8 mouse cellular contexts compared by ENCODE assay signal in the genomic region with DNA sequence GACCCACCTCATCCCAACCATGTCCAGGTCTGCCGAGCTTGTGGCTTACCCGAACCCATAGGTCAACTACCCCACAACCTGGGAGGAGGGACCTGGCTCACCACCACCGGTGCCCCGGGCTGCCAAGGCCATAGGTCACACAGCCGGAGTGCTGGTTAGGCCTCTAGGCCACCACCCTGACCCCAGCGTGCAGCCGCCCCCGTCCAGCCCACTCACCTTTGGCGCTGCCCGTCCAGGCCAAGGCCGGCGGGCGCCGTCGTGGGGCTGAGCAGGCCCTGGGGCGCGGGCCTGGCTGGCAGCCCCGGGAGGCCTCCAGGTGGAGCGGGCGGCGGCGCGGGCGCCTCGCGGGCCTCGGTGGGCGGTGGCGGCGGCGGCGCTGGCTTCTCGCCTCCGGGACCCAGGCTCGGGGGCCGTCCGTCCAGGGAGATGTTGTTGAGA. TPM values are rescaled to one million over a fixed set of nuclear protein-coding genes. Genes with fewer than 3 reads are reported as not detected.
DNase-seq lines count a peak whose midpoint lies in the region; ATAC-seq and TF ChIP-seq lines count a peak whose summit lies in the region.

No protein-coding gene starts in this region.

- H3K4me2 ChIP-seq in kidney, embryonic 14.5 days (replicated peaks; ENCODE audit: low read depth, low read length): peak overlapping the region; percentile 82
- H3K4me2 ChIP-seq in midbrain, embryonic 14.5 days (ENCODE audit: low read length): peak overlapping the region; percentile 65

- under 1% methylated on average over 37 of the region's 37 CpGs for WGBS in liver, adult 2 months
- WGBS in bone marrow, adult 2 months: 1% methylated on average over 30 of the region's 37 CpGs
- WGBS in forebrain, embryonic 10.5 days: under 1% methylated on average over 36 of the region's 37 CpGs
- WGBS in kidney, embryonic 14.5 days: 2% methylated on average over 21 of the region's 37 CpGs
- WGBS in midbrain, embryonic 14.5 days: under 1% methylated on average over 26 of the region's 37 CpGs

- H3K79me2 ChIP-seq in liver, adult 2 months (ENCODE audit: control insufficient read depth, insufficient read depth, low read length): peaks cover 23% of the 10 kb centered on the region; the same call in 1 of the 2 replicates

- peak overlapping the region; percentile 74 for H3K4me3 ChIP-seq in liver, adult 2 months (ENCODE audit: insufficient read depth, low read depth, low read length)
- peak overlapping the region; percentile 80 for H3K4me3 ChIP-seq in bone marrow, adult 2 months (replicated peaks; ENCODE audit: control insufficient read depth, low read depth, low read length)
- H3K4me3 ChIP-seq in forebrain, embryonic 10.5 days: peak overlapping the region; percentile 86
- H3K4me3 ChIP-seq in kidney, embryonic 14.5 days (ENCODE audit: low read length): peak overlapping the region; percentile 76
- peak overlapping the region; percentile 81 for H3K4me3 ChIP-seq in midbrain, embryonic 14.5 days (replicated peaks; ENCODE audit: low read depth, low read length)

- peak; percentile 85 for DNase-seq in liver, adult 2 months (ENCODE audit: extremely low read depth, low read depth, low spot score)
- no peak for DNase-seq in liver
- peak; percentile 44 for DNase-seq in forebrain, embryonic 10.5 days (ENCODE audit: extremely low spot score, low spot score)
- DNase-seq in midbrain, embryonic 14.5 days: no peak
- DNase-seq in adrenal gland, adult 18-20 months (ENCODE audit: low spot score in 2 of 2): no peak
- no peak for DNase-seq in urinary bladder, postnatal 36 days (ENCODE audit: low spot score in 2 of 2)

- ATAC-seq in kidney, embryonic 14.5 days (ENCODE audit: low FRiP score, low TSS enrichment): peak; percentile 29
- ATAC-seq in midbrain, embryonic 14.5 days (ENCODE audit: low FRiP score, low TSS enrichment): peak; percentile 48

- TF ChIP-seq POLR2A in liver, adult 2 months (IDR thresholded peaks at IDR 0.05; ENCODE audit: extremely low read depth, insufficient read depth, low read length): no peak
- TF ChIP-seq POLR2A in bone marrow, adult 2 months (IDR thresholded peaks at IDR 0.05; ENCODE audit: borderline replicate concordance, control insufficient read depth, low read depth, low read length): no peak

- peak overlapping the region; percentile 87 for H3K9ac ChIP-seq in liver, adult 2 months (ENCODE audit: low read depth, low read length)
- peak overlapping the region; percentile 89 for H3K9ac ChIP-seq in kidney, embryonic 14.5 days (ENCODE audit: low read depth, low read length)
- H3K9ac ChIP-seq in midbrain, embryonic 14.5 days (replicated peaks; ENCODE audit: low read length): peak overlapping the region; percentile 90

- H3K36me3 ChIP-seq in liver, adult 2 months (ENCODE audit: control insufficient read depth, insufficient read depth, low read length): peaks cover under 1% of the 10 kb centered on the region; the same call in 1 of the 2 replicates
- H3K36me3 ChIP-seq in forebrain, embryonic 10.5 days (replicated peaks): peaks cover 33% of the 10 kb centered on the region
- peaks cover 14% of the 10 kb centered on the region; the same call in 1 of the 2 replicates for H3K36me3 ChIP-seq in kidney, embryonic 14.5 days (ENCODE audit: control insufficient read depth, insufficient read depth, low read length)
- peaks cover 15% of the 10 kb centered on the region for H3K36me3 ChIP-seq in midbrain, embryonic 14.5 days (ENCODE audit: control insufficient read depth, insufficient read depth, low read length)

- no peaks in the 10 kb centered on the region for H3K27me3 ChIP-seq in liver, adult 2 months (ENCODE audit: control insufficient read depth, insufficient read depth, low read length)
- peaks cover 21% of the 10 kb centered on the region for H3K27me3 ChIP-seq in forebrain, embryonic 10.5 days (ENCODE audit: poor library complexity, severe bottlenecking)
- no peaks in the 10 kb centered on the region for H3K27me3 ChIP-seq in kidney, embryonic 14.5 days (ENCODE audit: control insufficient read depth, insufficient read depth, low read length)
- H3K27me3 ChIP-seq in midbrain, embryonic 14.5 days (ENCODE audit: control insufficient read depth, insufficient read depth, low read length): no peaks in the 10 kb centered on the region

- peak overlapping the region; percentile 72 for H3K27ac ChIP-seq in liver, adult 2 months (replicated peaks; ENCODE audit: insufficient read depth, low read depth, low read length)
- H3K27ac ChIP-seq in bone marrow, adult 2 months (ENCODE audit: control insufficient read depth, insufficient read depth, low read depth, low read length, poor library complexity): peak overlapping the region; percentile 68; the same call in 1 of the 2 replicates
- H3K27ac ChIP-seq in forebrain, embryonic 10.5 days: peak overlapping the region; percentile 93
- H3K27ac ChIP-seq in kidney, embryonic 14.5 days (ENCODE audit: low read depth, low read length): 0 out of 2 replicates have a peak overlapping the region, but pooled peaks have one; percentile 10
- H3K27ac ChIP-seq in midbrain, embryonic 14.5 days (replicated peaks; ENCODE audit: low read depth, low read length): peak overlapping the region; percentile 74

- H3K9me3 ChIP-seq in forebrain, embryonic 10.5 days: no peaks in the 10 kb centered on the region
- no peaks in the 10 kb centered on the region for H3K9me3 ChIP-seq in kidney, embryonic 14.5 days (ENCODE audit: control insufficient read depth, low read length)
- no peaks in the 10 kb centered on the region for H3K9me3 ChIP-seq in midbrain, embryonic 14.5 days (ENCODE audit: control insufficient read depth, low read length)

- H3K4me1 ChIP-seq in liver, adult 2 months (ENCODE audit: control insufficient read depth, insufficient read depth, low read length): peaks cover 17% of the 10 kb centered on the region
- H3K4me1 ChIP-seq in bone marrow, adult 2 months (ENCODE audit: control insufficient read depth, insufficient read depth, low read length): peaks cover 22% of the 10 kb centered on the region
- peaks cover 47% of the 10 kb centered on the region for H3K4me1 ChIP-seq in forebrain, embryonic 10.5 days
- H3K4me1 ChIP-seq in kidney, embryonic 14.5 days (ENCODE audit: control insufficient read depth, insufficient read depth, low read length): peaks cover 20% of the 10 kb centered on the region; the same call in 1 of the 2 replicates
- peaks cover 17% of the 10 kb centered on the region for H3K4me1 ChIP-seq in midbrain, embryonic 14.5 days (ENCODE audit: control insufficient read depth, insufficient read depth, low read length)

- TF ChIP-seq CTCF in liver, adult 2 months (IDR thresholded peaks at IDR 0.05; ENCODE audit: low read depth, low read length): no peak
- no peak for TF ChIP-seq CTCF in bone marrow, adult 2 months (IDR thresholded peaks at IDR 0.05; ENCODE audit: control insufficient read depth, insufficient read depth, low read length)

RNA-seq across cellular contexts. Expression of a gene that starts 0.4 kb away (rescaled TPM):
- 8.9 and 10.3 TPM in 2 replicates for total RNA-seq in liver, adult 2 months (2014; rRNA removed)
- 29.2 and 29.5 TPM in 2 replicates for polyA plus RNA-seq in liver, adult 2 months (2012; rRNA removed)
- 12.2 and 16.3 TPM in 2 replicates for polyA plus RNA-seq in bone marrow, adult 2 months (2011; ENCODE audit: insufficient read depth, insufficient read length, low replicate concordance, missing spikeins)
- polyA plus RNA-seq in forebrain, embryonic 10.5 days (2016; fragmentation: Nextera tagmentation; extraction: Ambion mirVana): 9.2 and 12.0 TPM in 2 replicates
- 13.3 and 21.1 TPM in 2 replicates for polyA plus RNA-seq in kidney, embryonic 14.5 days (2014; fragmentation: Nextera tagmentation; extraction: Ambion mirVana)
- polyA plus RNA-seq in midbrain, embryonic 14.5 days (2014; fragmentation: Nextera tagmentation; extraction: Ambion mirVana): 32.0 and 37.5 TPM in 2 replicates
- 10 to 100 TPM; 12.1 to 15.6 TPM for total RNA-seq in adrenal gland, adult 18-20 months (2021)

RNA-seq across cellular contexts. Expression of a gene that starts 15.7 kb away (rescaled TPM):
- 713 and 1,049 TPM in 2 replicates for total RNA-seq in liver, adult 2 months (2014; rRNA removed)
- 880 and 922 TPM in 2 replicates for polyA plus RNA-seq in liver, adult 2 months (2012; rRNA removed)
- polyA plus RNA-seq in bone marrow, adult 2 months (2011; ENCODE audit: insufficient read depth, insufficient read length, low replicate concordance, missing spikeins): 1,144 and 1,728 TPM in 2 replicates
- 560 and 577 TPM in 2 replicates for polyA plus RNA-seq in forebrain, embryonic 10.5 days (2016; fragmentation: Nextera tagmentation; extraction: Ambion mirVana)
- 730 and 1,037 TPM in 2 replicates for polyA plus RNA-seq in kidney, embryonic 14.5 days (2014; fragmentation: Nextera tagmentation; extraction: Ambion mirVana)
- polyA plus RNA-seq in midbrain, embryonic 14.5 days (2014; fragmentation: Nextera tagmentation; extraction: Ambion mirVana): 409 and 512 TPM in 2 replicates
- total RNA-seq in adrenal gland, adult 18-20 months (2021): 100 to 1,000 TPM; 777 to 810 TPM

RNA-seq across cellular contexts. Expression of a gene that starts 16.8 kb away (rescaled TPM):
- total RNA-seq in liver, adult 2 months (2014; rRNA removed): not detected in 2 replicates
- polyA plus RNA-seq in liver, adult 2 months (2012; rRNA removed): not detected in 2 replicates
- polyA plus RNA-seq in bone marrow, adult 2 months (2011; ENCODE audit: insufficient read depth, insufficient read length, low replicate concordance, missing spikeins): not detected in 2 replicates
- 0.32 and 0.35 TPM in 2 replicates for polyA plus RNA-seq in forebrain, embryonic 10.5 days (2016; fragmentation: Nextera tagmentation; extraction: Ambion mirVana)
- 0.37 and 1.1 TPM in 2 replicates for polyA plus RNA-seq in kidney, embryonic 14.5 days (2014; fragmentation: Nextera tagmentation; extraction: Ambion mirVana)
- not detected in 2 replicates for polyA plus RNA-seq in midbrain, embryonic 14.5 days (2014; fragmentation: Nextera tagmentation; extraction: Ambion mirVana)
- not detected for total RNA-seq in adrenal gland, adult 18-20 months (2021)

RNA-seq across cellular contexts. Expression of a gene that starts 47.2 kb away (rescaled TPM):
- total RNA-seq in liver, adult 2 months (2014; rRNA removed): 0.65 and 0.74 TPM in 2 replicates
- polyA plus RNA-seq in liver, adult 2 months (2012; rRNA removed): 1.6 and 4.0 TPM in 2 replicates
- polyA plus RNA-seq in bone marrow, adult 2 months (2011; ENCODE audit: insufficient read depth, insufficient read length, low replicate concordance, missing spikeins): 1.5 and 6.6 TPM in 2 replicates
- 10.7 and 11.2 TPM in 2 replicates for polyA plus RNA-seq in forebrain, embryonic 10.5 days (2016; fragmentation: Nextera tagmentation; extraction: Ambion mirVana)
- polyA plus RNA-seq in kidney, embryonic 14.5 days (2014; fragmentation: Nextera tagmentation; extraction: Ambion mirVana): 43.1 and 54.1 TPM in 2 replicates
- polyA plus RNA-seq in midbrain, embryonic 14.5 days (2014; fragmentation: Nextera tagmentation; extraction: Ambion mirVana): 1.2 and 1.8 TPM in 2 replicates
- 10 to 100 TPM; 31.5 to 61.3 TPM for total RNA-seq in adrenal gland, adult 18-20 months (2021)

Comparison
In these comparisons a context has a peak if more than half of its experiments do, and no peak if none do; other contexts are left out.
1. DNase-seq: peak in liver, adult 2 months (single experiment) and forebrain, embryonic 10.5 days (single experiment); none in liver (single experiment), midbrain, embryonic 14.5 days (single experiment), adrenal gland, adult 18-20 months (0 of 2) and urinary bladder, postnatal 36 days (0 of 2).
2. H3K27ac ChIP-seq: peak in every context shown above with its lines; median percentile 93 in forebrain, embryonic 10.5 days; 74 in midbrain, embryonic 14.5 days; 72 in liver, adult 2 months; 68 in bone marrow, adult 2 months; 10 in kidney, embryonic 14.5 days.
3. Peak in every context shown above with its lines, with median percentiles within 50 percentile points of each other: H3K4me3 ChIP-seq and H3K9ac ChIP-seq.